Mouse (Mus musculus): ENCODE measurements around the gene Eif1. TPM values are rescaled to one million over a fixed set of nuclear protein-coding genes. Genes with fewer than 3 reads are reported as not detected.

Eif1 gene
- total RNA-seq, 2 experiments from 2014 or later, result 820 to 888 TPM

Other genes starting within 250 kb of the Eif1 start
- not detected for gene Krt32, start 231.7 kb upstream of the Eif1 start, total RNA-seq (2021)
- not detected for gene Krt35, start 223.6 kb upstream of the Eif1 start, total RNA-seq (2021)
- gene Krt36, start 214.3 kb upstream of the Eif1 start, total RNA-seq (2021), result not detected
- not detected for gene Krt13, start 198.3 kb upstream of the Eif1 start, total RNA-seq (2021)
- gene Krt15, start 184.0 kb upstream of the Eif1 start, total RNA-seq (2021), result not detected
- gene Krt19, start 171.2 kb upstream of the Eif1 start, total RNA-seq (2021), result not detected
- gene Krt9, start 126.6 kb upstream of the Eif1 start, total RNA-seq (2021), result 1 to 10 TPM; 3.7 to 4.3 TPM
- gene Krt14, start 112.3 kb upstream of the Eif1 start, total RNA-seq (2021), result not detected
- gene Krt16, start 71.0 kb upstream of the Eif1 start, total RNA-seq (2021), result not detected
- gene Krt17, start 58.9 kb upstream of the Eif1 start, total RNA-seq (2021), result under 1 TPM in 1 of 2 experiments, not detected in 1; 0.30 TPM
- not detected for gene Krt42, start 50.0 kb upstream of the Eif1 start, total RNA-seq (2021)
- gene Gast, start 14.5 kb downstream of the Eif1 start, total RNA-seq (2021), result not detected
- gene Hap1, start 36.2 kb downstream of the Eif1 start, total RNA-seq (2021), result 100 to 1,000 TPM; 136 to 160 TPM
- gene Jup, start 77.9 kb downstream of the Eif1 start, total RNA-seq (2021), result 10 to 100 TPM; 44.2 to 45.4 TPM
- 1 to 10 TPM; 7.2 to 7.5 TPM for gene P3h4, start 95.0 kb downstream of the Eif1 start, total RNA-seq (2021)
- gene Fkbp10, start 95.8 kb downstream of the Eif1 start, total RNA-seq (2021), result 1 to 10 TPM; 4.7 to 5.7 TPM
- 10 to 100 TPM; 50.7 to 57.1 TPM for gene Nt5c3b, start 121.9 kb downstream of the Eif1 start, total RNA-seq (2021)
- gene Klhl10, start 122.0 kb downstream of the Eif1 start, total RNA-seq (2021), result under 1 TPM; 0.53 to 0.99 TPM
- gene Klhl11, start 152.9 kb downstream of the Eif1 start, total RNA-seq (2021), result 100 to 1,000 TPM in 1 of 2 experiments, 10 to 100 TPM in 1; 97.7 to 102 TPM
- gene Acly, start 208.1 kb downstream of the Eif1 start, total RNA-seq (2021), result 100 to 1,000 TPM; 114 to 124 TPM
- 1 to 10 TPM in 1 of 2 experiments, under 1 TPM in 1; 0.55 to 1.3 TPM for gene Ttc25, start 225.7 kb downstream of the Eif1 start, total RNA-seq (2021)